In genomic region chr2:25892440-25892839, GRCm38 (mm10) we compare ENCODE assay signal across 17 mouse cellular contexts. TPM values are rescaled to one million over a fixed set of nuclear protein-coding genes. Genes with fewer than 3 reads are reported as not detected.
DNase-seq lines count a peak whose midpoint lies in the region; ATAC-seq lines count a peak whose summit lies in the region.
"Had no signal": no experiment of that assay in that cellular context is flagged by ENCODE, and none has a peak within 500 bp of the region (broad histone marks: within the 10 kb centered on the region; RNA-seq: fewer than 3 reads in every experiment).

No protein-coding gene starts in this region.

- ATAC-seq in frontal cortex, adult (ENCODE audit: low TSS enrichment) = peak; percentile 56; the same call in 1 of the 2 replicates

- DNase-seq in frontal cortex, postnatal 10 days (ENCODE audit: low spot score in 2 of 2) = no peak
- DNase-seq in ovary, postnatal 36 days (ENCODE audit: low spot score) = peak; percentile 23
- DNase-seq in ovary, postnatal 14 days (ENCODE audit: low spot score) = no peak
- DNase-seq in cerebellum, postnatal 14 days = peak; percentile 47 to 57
- no peak for DNase-seq in embryo, embryonic 9.5 days (ENCODE audit: extremely low spot score)
- DNase-seq in gastrocnemius, adult 8-10 months (ENCODE audit: low spot score in 2 of 2) = no peak
- no peak for DNase-seq in kidney, postnatal 14 days
- DNase-seq: heart, postnatal 36 days; lung, adult 2 months; right cerebral cortex, postnatal 14 days; thymus, adult 18-20 months had no signal

RNA-seq across cellular contexts. Expression of gene Kcnt1, which starts 28.9 kb away (rescaled TPM):
- total RNA-seq in gastrocnemius, adult 8-10 months (2022) = under 1 TPM in 3 of 4 experiments, not detected in 1; 0.10 to 0.31 (median 0.24) TPM
- total RNA-seq: megakaryocyte-erythroid progenitor cell, adult 5-6 weeks had no signal

RNA-seq across cellular contexts. Expression of gene Sohlh1, which starts 45.4 kb away (rescaled TPM):
- total RNA-seq in gastrocnemius, adult 8-10 months (2022) = not detected
- total RNA-seq: G1E; gastrocnemius, adult 18-20 months; heart, adult 8-10 months; heart, postnatal 36 days; left cerebral cortex, adult 18-20 months; megakaryocyte-erythroid progenitor cell, adult 5-6 weeks had no signal

Comparison
In these comparisons a context has a peak if more than half of its experiments do, and no peak if none do; other contexts are left out.
1. DNase-seq: peak in ovary, postnatal 36 days (single experiment) and cerebellum, postnatal 14 days (2 of 2); none in frontal cortex, postnatal 10 days (0 of 2), ovary, postnatal 14 days (single experiment), embryo, embryonic 9.5 days (single experiment), gastrocnemius, adult 8-10 months (0 of 2) and kidney, postnatal 14 days (single experiment).